Mouse (Mus musculus): Measurements from ENCODE around the gene Vip. TPM values are rescaled to one million over a fixed set of nuclear protein-coding genes. Genes with fewer than 3 reads are reported as not detected.

Vip gene
- total RNA-seq, 2 experiments from 2014 or later = 57.1 to 63.4 TPM

Other genes starting within 250 kb of the Vip start
- 100 to 1,000 TPM; 368 to 438 TPM for gene Syne1, start 87.7 kb upstream of the Vip start, total RNA-seq (2021)
- gene Myct1, start 45.4 kb upstream of the Vip start, total RNA-seq (2021) = under 1 TPM; 0.39 to 0.41 TPM
- gene Fbxo5, start 166.4 kb downstream of the Vip start, total RNA-seq (2021) = under 1 TPM; 0.68 to 0.91 TPM
- gene Mtrf1l, start 184.7 kb downstream of the Vip start, total RNA-seq (2021) = 10 to 100 TPM in 1 of 2 experiments, 1 to 10 TPM in 1; 5.4 to 10.6 TPM

Data from left cerebral cortex, postnatal 36 days (tissue).